Mouse (Mus musculus): Measurements from ENCODE around the gene Arhgap28.
A peak's percentile ranks its signal among the peaks of the same experiment; 100 is the strongest.

The Arhgap28 gene

GRCm38 (mm10) chr17:67930957-67931356 lies 73.0 kb downstream of the Arhgap28 start:
- DNase-seq: no peak

- no peak for DNase-seq
Observed at GRCm38 (mm10) chr17:67930467-67930866, 73.5 kb downstream of the Arhgap28 start.

- DNase-seq: no peak
Observed at GRCm38 (mm10) chr17:67928280-67928679, 75.6 kb downstream of the Arhgap28 start.

- no peak for DNase-seq
Observed at GRCm38 (mm10) chr17:67927864-67928263, 76.1 kb downstream of the Arhgap28 start.

- DNase-seq: no peak
Observed at GRCm38 (mm10) chr17:67919959-67920358, 84.0 kb downstream of the Arhgap28 start.

GRCm38 (mm10) chr17:67918201-67918600 lies 85.7 kb downstream of the Arhgap28 start:
- no peak for DNase-seq

- no peak for DNase-seq
Observed at GRCm38 (mm10) chr17:67916901-67917300, 87.0 kb downstream of the Arhgap28 start.

- DNase-seq: no peak
Observed at GRCm38 (mm10) chr17:67912640-67913039, 91.3 kb downstream of the Arhgap28 start.

- DNase-seq: no peak
Observed at GRCm38 (mm10) chr17:67912051-67912450, 91.9 kb downstream of the Arhgap28 start.

GRCm38 (mm10) chr17:67908537-67908936 lies 95.4 kb downstream of the Arhgap28 start:
- DNase-seq: no peak

GRCm38 (mm10) chr17:67908137-67908536 lies 95.8 kb downstream of the Arhgap28 start:
- no peak for DNase-seq

- DNase-seq: no peak
Observed at GRCm38 (mm10) chr17:67907532-67908054, 96.3 kb downstream of the Arhgap28 start.

- DNase-seq: no peak
Observed at GRCm38 (mm10) chr17:67906236-67906635, 97.7 kb downstream of the Arhgap28 start.

GRCm38 (mm10) chr17:67904315-67904944 lies 99.5 kb downstream of the Arhgap28 start:
- DNase-seq: no peak

- no peak for DNase-seq
Observed at GRCm38 (mm10) chr17:67902847-67903246, 101.1 kb downstream of the Arhgap28 start.

- DNase-seq: no peak
Observed at GRCm38 (mm10) chr17:67901161-67901560, 102.8 kb downstream of the Arhgap28 start.

GRCm38 (mm10) chr17:67899376-67899775 lies 104.5 kb downstream of the Arhgap28 start:
- DNase-seq: no peak

GRCm38 (mm10) chr17:67896413-67896812 lies 107.5 kb downstream of the Arhgap28 start:
- DNase-seq: no peak

- no peak for DNase-seq
Observed at GRCm38 (mm10) chr17:67889481-67890325, 114.2 kb downstream of the Arhgap28 start.

- no peak for DNase-seq
Observed at GRCm38 (mm10) chr17:67888081-67888480, 115.8 kb downstream of the Arhgap28 start.

GRCm38 (mm10) chr17:67886326-67886725 lies 117.6 kb downstream of the Arhgap28 start:
- no peak for DNase-seq

- no peak for DNase-seq
Observed at GRCm38 (mm10) chr17:67877599-67877998, 126.3 kb downstream of the Arhgap28 start.

GRCm38 (mm10) chr17:67869731-67870601 lies 134.0 kb downstream of the Arhgap28 start:
- peak; percentile 27 for DNase-seq
